Mouse (Mus musculus) neutrophil, adult 83 days (primary cell): ENCODE results near the gene Tmem129. TPM values are rescaled to one million over a fixed set of nuclear protein-coding genes. Genes with fewer than 3 reads are reported as not detected.

Experiments
- total RNA-seq, 2 experiments: library from RNA; stranded (reverse); gene quantifications; one replicate each; pipeline ENCODE4 v1.2.4; 2023

Gene Tmem129
- total RNA-seq = 10 to 100 TPM; 10.2 to 11.2 TPM

DNA sequence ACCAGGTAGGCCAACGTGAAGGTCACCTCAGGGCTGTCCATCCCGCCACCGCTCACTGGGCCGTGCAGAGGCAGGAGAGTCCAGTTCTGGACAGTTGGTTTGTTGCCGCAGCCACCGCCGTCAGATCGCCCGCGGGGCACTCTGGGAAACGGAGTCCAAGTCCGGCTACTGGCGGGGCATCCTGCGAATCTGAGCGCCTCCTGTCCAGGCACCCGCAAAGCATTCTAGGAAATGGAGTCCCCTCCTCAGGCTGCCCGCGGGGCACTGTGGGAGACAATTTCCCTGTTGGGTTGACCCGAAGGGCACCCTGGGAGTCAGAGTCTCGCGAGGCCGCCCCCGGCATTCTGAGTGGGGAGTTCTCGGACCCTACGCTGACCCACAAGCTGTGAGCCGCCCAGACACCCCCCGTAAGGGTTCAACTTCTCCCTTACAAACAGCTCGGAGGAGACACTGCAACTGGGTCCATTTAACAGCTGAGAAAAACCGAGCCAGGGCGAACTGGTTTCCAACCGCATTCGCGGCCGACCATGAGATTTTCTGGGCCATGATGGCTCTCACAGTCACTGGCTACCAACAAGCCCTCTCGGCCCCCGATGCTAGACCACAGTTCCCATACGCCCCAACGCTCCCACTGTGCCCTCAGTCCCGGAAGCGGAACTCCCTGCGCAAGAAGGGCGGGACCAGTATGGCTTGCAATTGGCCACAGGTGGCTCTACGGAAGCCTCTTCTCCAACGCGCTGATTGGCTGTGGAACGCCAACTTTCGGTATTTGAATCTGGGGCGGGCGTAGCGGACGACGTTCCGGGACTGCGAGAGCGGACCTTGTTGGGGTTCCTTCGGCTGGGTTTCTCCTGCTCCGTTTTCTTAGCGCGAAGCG, at the start of gene Tmem129, which contains the start of gene Tacc3:
TSS of gene Tmem129 (minus strand) at position 630 of the 877 bp plus-strand sequence.
TSS of gene Tacc3 (plus strand) at position 342 of the 877 bp plus-strand sequence.

DNA sequence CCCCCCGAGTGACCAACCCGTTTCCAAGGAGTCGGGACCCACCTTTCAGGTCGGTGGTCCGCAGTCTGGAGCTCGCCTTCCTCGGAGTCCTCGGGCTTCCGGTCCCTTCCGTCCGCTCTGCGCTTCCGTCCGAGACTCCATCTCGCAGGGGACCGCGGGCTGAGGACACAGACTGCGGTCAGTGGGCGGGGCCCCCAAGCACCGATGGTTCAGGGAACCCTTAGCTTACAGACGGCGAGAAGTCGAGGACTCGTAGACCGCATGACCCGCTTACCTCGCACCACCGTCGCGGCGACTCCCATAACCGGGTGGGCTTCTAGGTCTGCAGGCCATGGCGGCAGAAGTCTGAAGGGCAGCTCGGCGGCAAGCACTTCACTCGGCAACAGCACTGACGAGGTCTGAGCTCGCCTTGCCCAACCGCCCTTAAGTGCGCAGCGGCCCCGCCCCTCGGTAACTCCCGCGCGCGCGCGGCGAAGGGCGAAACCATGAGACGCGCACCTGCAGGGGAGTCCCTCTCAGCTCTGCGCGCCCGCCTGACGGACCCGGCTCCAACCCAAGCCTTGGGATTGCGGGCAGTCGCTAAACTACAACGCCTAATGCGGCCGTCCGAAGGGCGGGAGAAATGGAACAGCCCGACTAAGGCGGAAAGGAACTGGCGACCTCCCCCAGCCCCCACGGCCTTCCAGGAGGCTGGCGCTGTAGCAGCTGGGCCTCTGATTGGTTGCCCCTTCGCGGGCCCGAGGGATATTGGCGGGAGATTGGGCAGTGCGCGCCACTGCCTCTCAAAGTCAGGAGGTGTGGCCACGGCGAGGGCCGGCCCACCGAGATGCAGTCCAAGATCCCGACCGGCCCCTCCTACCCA, 6.1 kb downstream of the Tmem129 start, which contains the start of gene Slbp:
TSS of gene Slbp (minus strand) at position 654 of the 862 bp plus-strand sequence.

DNA sequence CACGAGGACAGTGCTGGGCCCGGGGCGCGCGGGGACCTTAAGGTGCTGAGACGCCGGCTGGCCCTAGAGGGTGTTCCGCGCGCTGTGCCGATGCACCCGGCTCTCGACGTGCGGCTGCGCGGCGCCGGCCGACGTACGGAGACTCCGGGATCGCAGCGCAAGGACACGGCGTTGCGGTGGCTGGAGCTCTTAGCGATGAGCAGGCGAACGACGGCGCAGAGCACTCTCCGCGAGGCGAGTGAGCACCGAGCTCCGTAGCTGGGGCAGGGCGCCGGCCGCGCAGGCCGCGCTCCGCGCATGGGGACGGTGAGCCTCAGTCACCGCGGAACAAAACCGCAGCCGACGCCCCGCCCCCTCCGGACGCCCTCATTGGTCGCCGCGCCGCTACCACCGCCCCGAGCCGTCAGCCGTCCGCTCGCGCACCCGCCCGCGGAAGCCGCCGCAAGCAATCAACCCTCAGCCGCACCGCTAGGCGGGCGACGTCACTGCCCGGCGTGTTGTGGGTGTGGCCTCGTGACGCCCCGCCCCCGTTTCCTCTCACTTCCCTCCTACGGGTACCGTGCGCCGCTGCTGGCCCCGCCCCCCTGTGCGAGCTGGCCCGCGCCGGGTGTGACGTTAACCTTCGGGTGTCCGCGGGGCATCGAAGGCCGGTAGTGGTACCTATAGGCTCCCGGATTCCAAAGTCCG, 28.8 kb downstream of the Tmem129 start, which contains the start of the genes Fam53a and Gm9903:
TSS of gene Fam53a (minus strand) at position 335 of the 687 bp plus-strand sequence.
TSS of gene Gm9903 (plus strand) at position 625 of the 687 bp plus-strand sequence.

Other genes with a start within 250 kb of the Tmem129 start
- not detected for gene Nkx1-1, start 224.4 kb downstream of the Tmem129 start, total RNA-seq
- gene Fam53a, start 28.8 kb downstream of the Tmem129 start, total RNA-seq = 10 to 100 TPM; 11.0 to 11.6 TPM
- gene Gm9903, start 28.5 kb downstream of the Tmem129 start, total RNA-seq = under 1 TPM; 0.33 to 0.53 TPM
- 100 to 1,000 TPM; 107 to 112 TPM for gene Slbp, start 5.8 kb downstream of the Tmem129 start, total RNA-seq
- 10 to 100 TPM; 72.7 to 83.2 TPM for gene Tacc3, start 288 bp downstream of the Tmem129 start, total RNA-seq
- 1 to 10 TPM in 1 of 2 experiments, not detected in 1; 1.0 TPM for gene Fgfr3, start 63.3 kb upstream of the Tmem129 start, total RNA-seq
- gene Letm1, start 124.4 kb upstream of the Tmem129 start, total RNA-seq = 10 to 100 TPM; 36.7 to 37.0 TPM
- 10 to 100 TPM; 69.3 to 87.7 TPM for gene Nsd2, start 162.3 kb upstream of the Tmem129 start, total RNA-seq